Mouse (Mus musculus) right cerebral cortex, postnatal 36 days (tissue): Measurements from ENCODE around the gene Casp9.

Experiments used
- DNase-seq, 2 experiments: peaks; one replicate each; pipeline ENCODE4 v3.0.0; 2022; ENCODE audit warnings: low spot score in 2 of 2, mixed read lengths in 1 of 2

Casp9 gene

GRCm38 (mm10) chr4:141817706-141818105 is 24.3 kb downstream of the Casp9 start:
- DNase-seq: no peak

GRCm38 (mm10) chr4:141818861-141819260 is 25.4 kb downstream of the Casp9 start:
- no peak for DNase-seq

DNA sequence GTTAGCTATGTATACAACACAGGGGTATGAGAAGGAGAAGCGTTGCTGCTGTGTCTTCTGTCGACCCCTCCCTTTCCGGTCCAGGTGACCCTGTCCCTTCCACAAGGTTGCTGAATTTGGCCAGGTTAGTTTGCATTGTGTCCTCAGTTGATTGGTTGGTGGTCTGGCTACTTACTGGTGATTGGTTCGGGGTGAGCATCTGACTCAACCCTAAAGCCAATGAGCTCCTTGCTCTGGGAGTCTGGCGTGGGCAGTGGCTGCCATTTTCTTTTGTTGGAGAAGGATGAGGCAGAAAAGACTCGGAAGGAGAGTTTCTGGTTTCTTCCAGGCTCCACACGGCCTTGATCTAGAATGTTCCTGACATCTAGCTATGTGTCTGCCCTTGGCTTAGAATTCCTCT is 25.9 kb downstream of the Casp9 start:
- DNase-seq: no peak

- no peak for DNase-seq
These were observed 27.8 kb downstream of the Casp9 start for GRCm38 (mm10) chr4:141821178-141821577.

DNA sequence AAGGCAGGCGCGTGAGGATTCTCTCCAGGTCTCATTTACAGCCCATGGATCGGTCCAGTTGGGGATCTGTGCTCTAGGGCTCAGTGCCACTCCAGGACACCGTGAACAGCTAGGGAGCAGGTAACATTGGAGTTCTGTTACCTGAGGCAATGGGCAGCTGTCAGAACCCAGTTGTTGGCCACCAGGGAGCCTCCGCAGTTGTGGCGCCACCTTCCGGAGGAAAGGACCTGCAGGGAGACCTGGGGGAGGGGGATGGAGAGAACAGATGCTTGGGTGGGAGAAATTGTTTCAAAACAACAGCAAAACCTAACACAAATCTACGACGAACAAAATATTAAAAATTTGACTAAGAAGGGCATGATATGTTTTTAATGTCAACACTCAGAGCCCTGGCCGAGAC is 28.7 kb downstream of the Casp9 start:
- no peak for DNase-seq

DNA sequence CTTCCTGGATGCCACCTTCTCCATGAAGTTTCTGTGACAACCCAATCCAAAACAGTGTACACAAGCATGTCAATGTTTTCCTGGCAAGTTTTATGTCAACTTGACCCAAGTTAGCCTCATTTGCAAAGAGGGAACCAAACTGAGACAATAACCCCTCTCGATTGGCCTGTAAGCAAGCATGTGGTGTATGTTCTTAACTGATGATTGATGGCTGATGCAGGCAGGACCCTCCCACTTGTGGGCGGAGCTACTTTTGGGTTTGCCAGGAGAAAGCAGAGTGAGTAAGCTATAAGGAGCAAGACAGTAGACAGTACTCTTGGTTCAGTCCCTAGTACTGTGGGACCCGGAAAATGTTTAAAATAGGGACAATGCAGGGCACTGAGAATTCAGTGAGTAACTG is 29.6 kb downstream of the Casp9 start:
- DNase-seq: no peak

- DNase-seq: no peak
These were observed 32.6 kb downstream of the Casp9 start, which contains the start of gene Cela2a for GRCm38 (mm10) chr4:141826060-141826459. TSS of gene Cela2a (minus strand) at chr4:141826160.

- DNase-seq: no peak
These were observed 34.0 kb downstream of the Casp9 start for GRCm38 (mm10) chr4:141827401-141827800.

DNA sequence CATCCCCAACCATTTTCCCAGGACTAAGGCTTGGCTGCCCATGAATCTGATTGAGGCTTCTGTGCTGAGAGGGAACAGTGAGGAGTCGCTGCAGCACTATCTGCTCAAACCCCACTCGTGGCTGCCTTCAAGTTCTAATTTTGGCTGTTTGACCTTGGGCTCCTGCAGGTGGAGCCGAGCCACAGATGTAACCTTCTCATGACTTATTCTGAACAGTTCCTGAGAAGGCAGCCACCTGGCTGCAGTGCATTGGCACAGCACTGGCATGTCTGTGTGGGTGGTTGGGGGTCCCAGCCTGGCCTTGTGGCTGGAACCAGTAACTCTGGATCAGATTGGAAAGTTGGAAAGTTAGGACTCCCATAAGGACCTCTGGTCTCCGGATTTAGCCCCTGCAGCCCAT is 34.8 kb downstream of the Casp9 start:
- DNase-seq: no peak

GRCm38 (mm10) chr4:141830381-141830780 is 37.0 kb downstream of the Casp9 start:
- no peak for DNase-seq

DNA sequence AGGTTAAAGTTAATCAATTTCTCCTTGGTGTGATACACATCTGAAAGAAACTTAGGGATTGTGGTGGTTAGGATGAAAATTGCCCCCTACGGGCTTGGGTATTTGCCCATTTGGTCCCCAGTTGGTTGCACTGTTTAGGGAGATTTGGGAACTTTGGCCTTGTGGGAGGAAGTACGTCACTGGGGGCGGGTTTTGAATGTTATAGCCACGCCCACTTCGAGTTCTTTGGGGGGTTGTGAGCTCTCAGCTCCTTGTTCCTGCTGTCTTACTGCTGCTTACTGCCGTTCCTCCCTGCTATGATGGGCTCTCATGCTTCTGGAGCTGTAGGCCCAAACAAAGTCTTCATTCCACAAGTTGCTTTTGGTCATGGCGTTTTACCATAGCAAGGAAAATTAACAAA is 37.9 kb downstream of the Casp9 start:
- DNase-seq: no peak

DNA sequence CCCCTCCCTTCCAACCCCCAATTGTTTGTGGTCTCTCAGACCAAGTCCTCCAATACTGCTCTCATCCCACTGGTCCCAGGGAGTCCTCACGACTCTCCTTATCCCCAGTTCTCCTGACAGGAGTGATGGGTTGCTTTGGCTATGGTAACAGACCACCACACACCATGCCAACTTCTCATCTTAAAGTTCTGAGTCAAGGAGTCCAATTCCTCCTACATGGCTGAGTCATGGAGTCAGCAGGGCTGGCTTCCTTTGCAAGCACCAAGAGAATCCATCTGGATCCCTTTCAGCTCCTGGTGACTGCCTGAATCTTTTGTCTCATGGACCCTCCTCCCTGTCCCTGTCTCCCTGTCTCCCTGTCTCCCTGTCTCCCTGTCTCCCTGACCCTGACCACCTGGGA is 40.5 kb downstream of the Casp9 start:
- DNase-seq: peak; percentile 37 to 46

DNA sequence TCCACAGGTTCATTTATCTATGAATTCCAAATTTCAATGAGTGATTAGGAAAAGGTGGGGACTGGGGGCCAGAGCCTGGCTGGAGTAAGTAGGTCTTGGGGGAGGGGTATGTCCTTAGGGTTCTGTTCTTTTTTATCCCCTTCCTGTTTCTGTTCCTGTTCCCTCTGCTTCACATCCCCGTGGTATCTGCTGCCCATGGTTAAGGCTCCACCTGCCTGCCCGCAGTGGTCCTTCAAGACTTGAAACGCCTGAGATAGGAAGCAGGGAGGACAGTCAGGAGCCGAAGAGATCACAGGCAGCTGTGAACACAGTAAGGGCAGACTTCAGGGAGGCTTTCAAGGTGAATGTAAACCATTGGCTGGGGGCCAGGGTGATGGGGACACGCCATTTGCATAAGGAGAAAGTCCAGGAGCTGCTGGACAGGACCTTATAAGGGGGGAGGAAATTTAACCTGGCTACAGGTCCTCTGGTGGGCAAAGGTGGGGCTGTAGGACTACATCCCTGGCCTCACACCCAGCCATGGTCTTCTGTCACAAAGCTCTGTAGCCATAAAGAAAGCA is 41.2 kb downstream of the Casp9 start:
- no peak for DNase-seq

- no peak for DNase-seq
These were observed 52.6 kb downstream of the Casp9 start, which contains the start of gene Ctrc for GRCm38 (mm10) chr4:141845999-141846398. TSS of gene Ctrc (minus strand) at chr4:141846359.

DNA sequence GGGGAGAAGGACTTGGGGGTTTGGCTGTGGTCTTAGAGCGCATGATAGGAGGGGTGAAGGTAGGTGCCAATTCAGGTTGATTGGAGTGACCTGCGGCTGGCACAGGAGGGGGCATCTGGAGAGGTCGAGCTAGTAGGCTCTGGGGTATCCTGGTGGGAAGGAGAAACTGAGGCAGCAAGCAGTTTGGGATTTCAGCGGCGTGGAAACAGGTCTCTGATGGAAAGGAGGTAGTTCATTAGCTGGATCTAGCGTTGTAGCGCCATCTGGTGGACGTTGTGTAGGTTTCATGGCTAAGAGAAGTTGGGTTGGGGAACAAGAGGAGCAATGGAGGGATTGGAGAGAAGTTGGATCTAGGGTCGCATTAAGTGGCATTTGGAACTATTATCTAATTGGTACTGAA is 60.0 kb downstream of the Casp9 start:
- no peak for DNase-seq

GRCm38 (mm10) chr4:141857422-141857930 is 64.1 kb downstream of the Casp9 start:
- DNase-seq: peak; percentile 80 to 83

- no peak for DNase-seq
These were observed 65.1 kb downstream of the Casp9 start for GRCm38 (mm10) chr4:141858501-141858900.

DNA sequence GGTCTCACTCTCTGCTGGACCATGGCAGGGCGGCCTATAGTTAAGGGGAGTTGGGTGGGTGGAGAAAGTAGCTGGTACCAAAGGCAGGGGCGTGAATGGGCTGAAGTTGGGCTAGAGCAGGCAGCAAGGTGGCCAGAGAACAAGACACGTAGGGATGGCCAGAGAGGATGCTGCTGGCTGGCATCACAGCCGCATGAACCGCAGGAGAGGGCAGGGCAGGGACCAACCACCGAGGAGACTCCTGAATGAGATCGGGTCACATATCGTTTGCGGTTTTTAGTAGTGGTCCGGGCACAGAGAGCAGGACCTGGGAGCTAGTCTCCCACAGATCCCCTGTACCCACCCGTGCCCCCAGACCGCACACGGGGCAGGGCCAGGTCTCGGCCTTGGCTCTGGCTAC is 65.9 kb downstream of the Casp9 start:
- DNase-seq: no peak

GRCm38 (mm10) chr4:141860246-141860841 is 66.9 kb downstream of the Casp9 start:
- DNase-seq: no peak

GRCm38 (mm10) chr4:141861591-141862295 is 68.3 kb downstream of the Casp9 start:
- DNase-seq: no peak

DNA sequence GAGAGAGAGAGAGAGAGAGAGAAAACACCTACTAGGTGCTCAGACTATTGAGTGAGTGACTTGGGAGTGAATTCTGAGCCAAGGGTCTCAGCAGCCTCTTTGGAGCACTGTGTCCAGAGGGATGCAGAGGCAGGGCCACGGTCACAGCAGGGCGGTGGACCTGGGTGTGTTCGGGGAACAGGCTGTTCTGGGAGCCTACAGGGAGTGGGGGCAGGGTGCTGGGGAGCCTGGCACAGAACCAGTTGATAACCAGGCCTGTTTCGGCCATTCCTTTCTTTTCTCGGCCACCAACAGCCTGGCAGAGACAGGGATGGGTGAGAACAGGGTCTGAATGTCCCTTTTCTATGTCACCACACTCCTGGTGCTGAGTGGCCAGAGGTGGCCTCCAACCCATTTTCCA is 69.5 kb downstream of the Casp9 start:
- DNase-seq: no peak

DNA sequence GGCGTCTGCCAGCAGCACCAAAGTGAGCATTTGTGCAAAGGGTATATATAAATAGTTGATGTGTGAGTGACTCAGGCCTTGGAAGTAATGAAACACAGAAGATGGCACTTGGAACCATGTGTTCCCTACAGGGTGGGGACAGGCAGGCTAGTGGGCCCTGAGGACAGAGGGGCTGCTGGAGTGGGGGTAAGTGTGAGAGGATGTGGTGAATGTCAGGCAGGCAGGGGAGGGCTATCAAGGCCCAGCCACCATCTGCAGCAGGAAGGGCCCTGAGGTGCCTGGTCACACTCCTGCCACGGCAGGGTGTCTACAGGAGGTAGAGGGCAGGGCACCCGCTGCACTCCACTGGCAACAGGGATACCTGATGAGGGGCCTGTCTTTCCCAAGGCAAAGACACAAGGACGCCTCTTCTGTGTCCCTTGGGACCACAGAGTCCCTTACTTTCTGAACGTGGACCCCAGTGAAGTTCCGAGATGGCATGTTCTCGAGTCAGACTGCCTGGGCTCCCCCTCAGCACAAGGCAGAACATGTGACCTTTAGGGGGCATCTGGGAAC is 70.4 kb downstream of the Casp9 start:
- no peak for DNase-seq

GRCm38 (mm10) chr4:141864506-141864905 is 71.1 kb downstream of the Casp9 start:
- DNase-seq: no peak
